Mouse (Mus musculus) kidney, adult 2 months (tissue): Measurements from ENCODE around the gene Mblac1. TPM values are rescaled to one million over a fixed set of nuclear protein-coding genes. Genes with fewer than 3 reads are reported as not detected.
"Not testable (repeated sequence)": the region's sequence is repeated elsewhere in the genome, so short reads cannot be mapped to it uniquely, and the experiment has no call there.

Experiments
- DNase-seq: peaks from one replicate; pipeline ENCODE4 v3.0.0; 2021
- H3K27ac ChIP-seq: fragments of 200-500 bp; 2 replicates; pipeline ENCODE4 v1.5.1; 2012; ENCODE audit warnings: low read depth, low read length, control low read depth, inconsistent platforms; ENCODE audit not compliant: insufficient read depth
- H3K27me3 ChIP-seq: fragments of 200-500 bp; replicated peaks from 2 replicates; pipeline ENCODE4 v1.6.1; 2012; ENCODE audit warnings: mild to moderate bottlenecking, moderate library complexity, low read length, inconsistent platforms; ENCODE audit not compliant: control insufficient read depth, insufficient read depth
- H3K36me3 ChIP-seq: fragments of 200-500 bp; 2 replicates; pipeline ENCODE4 v1.6.1; 2012; ENCODE audit warnings: mild to moderate bottlenecking, moderate library complexity, low read length, inconsistent platforms; ENCODE audit not compliant: control insufficient read depth, insufficient read depth
- H3K4me1 ChIP-seq: fragments of 200-500 bp; 2 replicates; pipeline ENCODE4 v1.6.1; 2011; ENCODE audit warnings: low read length; ENCODE audit not compliant: control insufficient read depth, insufficient read depth
- H3K4me3 ChIP-seq: fragments of 200-500 bp; 2 replicates; pipeline ENCODE4 v1.5.1; 2011; ENCODE audit warnings: mild to moderate bottlenecking, low read depth, low read length, control low read depth; ENCODE audit not compliant: insufficient read depth
- CTCF ChIP-seq: fragments of 200-500 bp; conservative IDR thresholded peaks from 2 replicates; pipeline ENCODE4 v1.5.1; 2011; ENCODE audit warnings: low read depth, mild to moderate bottlenecking, control low read depth, low read length, moderate library complexity, mixed read lengths; ENCODE audit not compliant: insufficient read depth, insufficient read length
- POLR2A ChIP-seq: fragments of 200-500 bp; IDR thresholded peaks from one replicate; pipeline ENCODE4 v1.6.1; 2011; ENCODE audit warnings: low read depth, low read length, control low read depth
- WGBS: fragments of 180-500 bp; shearing (Covaris S2); methylation state at CpG from one replicate; pipeline ENCODE4 v1.1.7; 2018; 5-methylcytosine and 5-hydroxymethylcytosine counted together
- polyA plus RNA-seq: library from polyadenylated mRNA; depleted of rRNA; stranded (reverse); fragments of >200 nt; gene quantifications from 2 replicates; pipeline ENCODE4 v1.2.3, GENCODE M21; 2012

The Mblac1 gene
- polyA plus RNA-seq, 1 experiment = 3.6 TPM

DNA sequence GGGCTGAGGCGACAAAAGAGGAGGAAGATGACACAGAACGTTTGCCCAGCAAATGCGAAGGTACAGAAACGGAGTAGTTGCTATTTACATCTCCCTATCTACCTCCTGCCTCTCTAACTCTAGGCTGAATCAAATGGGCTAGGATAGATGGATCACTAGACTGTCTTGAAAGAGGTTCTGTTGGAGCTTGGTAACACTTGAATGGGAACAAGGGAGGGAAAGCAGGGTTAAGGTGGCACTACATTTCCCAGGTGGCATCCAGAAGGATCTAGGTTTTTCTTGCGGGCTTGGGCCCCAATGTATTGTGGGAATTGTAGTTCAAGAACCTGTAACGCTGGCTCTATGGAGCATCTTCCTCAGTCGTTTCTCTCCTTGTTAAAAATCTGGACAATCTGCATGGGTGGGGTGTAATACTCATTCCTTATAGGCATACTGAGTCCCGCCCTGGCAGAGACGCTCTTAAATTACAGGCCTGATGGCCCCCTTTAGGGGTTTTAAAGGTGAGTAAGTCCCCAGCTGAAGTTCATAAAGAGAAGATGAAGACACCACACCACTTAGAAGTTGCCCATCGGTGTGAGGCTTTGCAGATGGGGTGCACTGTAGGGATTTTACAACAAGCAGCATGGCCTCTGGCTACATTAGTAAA is 6.3 kb upstream of the Mblac1 start:
- no peak for TF ChIP-seq POLR2A
- no peak for TF ChIP-seq CTCF
- Histone ChIP-seq H3K36me3 (no peaks in the 10 kb centered on the region), H3K4me3 (peak overlapping the region; percentile 97), H3K27me3 (no peaks in the 10 kb centered on the region), H3K4me1 (no peaks in the 10 kb centered on the region), H3K27ac (peak overlapping the region; percentile 93)
- peak; percentile 90 for DNase-seq
- 0% methylated on average over 10 of the region's 10 CpGs for WGBS

GRCm38 (mm10) chr5:138194755-138195345 is 736 bp downstream of the Mblac1 start:
- peak; percentile 27 for DNase-seq
- Histone ChIP-seq H3K36me3 (no peaks in the 10 kb centered on the region), H3K27ac (no peak overlapping the region), H3K4me3 (peak overlapping the region; percentile 88), H3K4me1 (no peaks in the 10 kb centered on the region; the same call in 1 of the 2 replicates), H3K27me3 (no peaks in the 10 kb centered on the region)
- TF ChIP-seq CTCF (no peak), POLR2A (no peak)
- WGBS = 3% methylated on average over 29 of the region's 29 CpGs

DNA sequence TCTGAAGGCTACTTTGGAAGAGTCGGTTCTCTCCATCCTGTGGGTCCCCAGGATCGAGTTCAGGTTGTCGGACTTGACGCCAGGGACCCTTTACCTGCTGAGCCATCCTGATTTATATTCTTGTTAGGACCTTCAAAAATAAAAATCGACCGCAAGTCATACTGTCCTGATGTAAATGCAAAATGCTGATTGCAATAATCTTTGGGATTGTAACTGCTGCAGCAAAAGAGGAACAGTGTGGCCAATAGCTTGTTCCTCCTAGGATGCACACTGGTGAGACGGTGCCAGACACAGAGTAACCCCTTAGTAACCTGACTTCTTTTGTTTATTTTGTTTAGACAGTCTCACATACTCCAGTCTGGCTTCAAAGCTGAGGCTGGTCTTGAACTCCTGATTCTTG is 1.3 kb downstream of the Mblac1 start:
- Histone ChIP-seq H3K4me3 (no peak overlapping the region), H3K27ac (no peak overlapping the region), H3K36me3 (no peaks in the 10 kb centered on the region), H3K27me3 (no peaks in the 10 kb centered on the region), H3K4me1 (no peaks in the 10 kb centered on the region; the same call in 1 of the 2 replicates)
- no peak for TF ChIP-seq POLR2A
- TF ChIP-seq CTCF = no peak
- no peak for DNase-seq
- 67% methylated on average over 7 of the region's 7 CpGs for WGBS

- Histone ChIP-seq H3K4me3 (no peak overlapping the region), H3K27ac (no peak overlapping the region), H3K27me3 (no peaks in the 10 kb centered on the region), H3K36me3 (no peaks in the 10 kb centered on the region), H3K4me1 (no peaks in the 10 kb centered on the region)
- TF ChIP-seq POLR2A = no peak
- peak; percentile 54 for TF ChIP-seq CTCF
- WGBS = 0% methylated on average over 1 of the region's 1 CpGs
- peak; percentile 31 for DNase-seq
These were observed 5.5 kb downstream of the Mblac1 start for GRCm38 (mm10) chr5:138199576-138199975.

GRCm38 (mm10) chr5:138202086-138202485 is 8.0 kb downstream of the Mblac1 start:
- no peaks in the 10 kb centered on the region for H3K27me3 ChIP-seq
- TF ChIP-seq CTCF (no peak), POLR2A (no peak)
- no peak overlapping the region for H3K27ac ChIP-seq
- H3K36me3 ChIP-seq = no peaks in the 10 kb centered on the region
- no peak for DNase-seq
- 93% methylated on average over 3 of the region's 3 CpGs for WGBS
- no peaks in the 10 kb centered on the region for H3K4me1 ChIP-seq
- no peak overlapping the region for H3K4me3 ChIP-seq

DNA sequence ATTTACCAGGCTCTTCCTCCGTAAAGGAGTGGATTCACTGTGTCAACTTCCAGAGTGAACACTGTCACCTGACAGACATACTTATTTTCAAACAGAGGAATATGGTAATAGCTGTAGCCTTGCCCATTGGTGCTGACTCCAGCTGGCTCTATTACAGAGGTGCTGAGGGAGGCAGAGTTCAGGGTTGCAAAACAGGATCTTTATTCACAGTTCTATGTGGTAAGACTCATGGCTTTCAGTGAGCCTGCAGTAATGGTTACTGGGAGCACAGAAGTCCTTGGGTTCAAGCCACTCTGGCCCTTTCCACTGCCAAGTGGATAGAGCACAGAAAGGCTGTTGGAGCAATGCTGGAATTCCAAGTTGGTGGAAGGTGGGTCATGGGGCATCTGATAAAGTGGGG is 13.1 kb downstream of the Mblac1 start:
- Histone ChIP-seq H3K4me3 (no peak overlapping the region), H3K27me3 (no peaks in the 10 kb centered on the region), H3K36me3 (no peaks in the 10 kb centered on the region), H3K27ac (no peak overlapping the region), H3K4me1 (no peaks in the 10 kb centered on the region)
- DNase-seq = no peak
- no peak for TF ChIP-seq POLR2A
- WGBS = 83% methylated on average over 1 of the region's 1 CpGs

GRCm38 (mm10) chr5:138207873-138208272 is 13.8 kb downstream of the Mblac1 start:
- H3K36me3 ChIP-seq = no peaks in the 10 kb centered on the region
- TF ChIP-seq CTCF = no peak
- TF ChIP-seq POLR2A = no peak
- no peaks in the 10 kb centered on the region for H3K27me3 ChIP-seq
- whole genome bisulfite sequencing = 76% methylated on average over 4 of the region's 4 CpGs
- no peaks in the 10 kb centered on the region for H3K4me1 ChIP-seq
- H3K27ac ChIP-seq = no peak overlapping the region
- DNase-seq = no peak
- no peak overlapping the region for H3K4me3 ChIP-seq

DNA sequence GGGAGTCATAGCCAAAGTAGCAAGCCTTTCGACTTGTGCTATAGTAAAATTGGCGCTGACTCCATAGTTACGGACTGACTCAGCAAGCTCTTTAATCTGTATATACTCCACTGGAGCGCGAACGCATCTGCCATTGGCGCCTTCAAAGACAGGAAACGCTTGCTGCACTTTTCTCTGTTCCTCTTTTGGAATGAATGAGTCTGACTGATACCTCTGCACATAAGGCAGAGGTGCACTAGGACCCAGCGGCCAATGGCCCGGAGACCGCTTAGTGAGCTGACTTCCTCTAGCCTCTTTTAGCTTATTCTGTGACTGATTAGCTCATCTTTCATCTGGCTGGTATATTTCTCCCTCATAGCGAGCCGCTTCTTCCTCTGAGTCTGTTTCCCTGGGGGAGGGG is 22.5 kb downstream of the Mblac1 start:
- H3K36me3 ChIP-seq, H3K4me3 ChIP-seq, H3K27me3 ChIP-seq, H3K27ac ChIP-seq, DNase-seq, H3K4me1 ChIP-seq: not testable (repeated sequence)
- WGBS = 91% methylated on average over 13 of the region's 13 CpGs
